Mouse (Mus musculus): Measurements from ENCODE around the gene Olfr138.

Olfr138 gene

GRCm38 (mm10) chr17:38260735-38261134, at the start of gene Olfr138:
Gene Olfr138 (plus strand): TSS chr17:38261035.
- no peak for DNase-seq

DNA sequence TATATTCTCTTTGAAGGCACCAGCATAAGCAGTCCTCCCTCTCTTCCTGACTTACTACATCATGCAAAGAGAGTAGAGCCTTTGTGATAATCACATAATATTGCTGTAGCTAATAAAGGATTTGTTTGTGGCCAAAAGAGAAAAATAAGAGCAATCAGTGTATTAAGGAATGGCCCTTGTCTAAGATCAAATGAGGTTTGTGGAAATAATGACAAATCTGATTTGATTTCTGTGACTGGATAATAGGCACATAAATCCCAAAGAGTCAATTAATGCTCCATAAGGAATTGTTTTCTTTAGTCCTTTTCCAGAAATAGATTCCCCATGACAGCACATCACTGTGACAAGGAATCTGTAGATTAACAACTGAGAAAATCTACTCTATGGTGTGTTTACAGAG, 46.6 kb downstream of the Olfr138 start, which contains the start of gene Olfr137:
Gene Olfr137, minus strand, starts transcription at position 101 of the 400 bp plus-strand sequence.
- no peak for DNase-seq

Measured in kidney, adult 18-20 months (tissue).